Mouse (Mus musculus) G1E (cell line): ENCODE measurements around the gene Sdk1. TPM values are rescaled to one million over a fixed set of nuclear protein-coding genes. Genes with fewer than 3 reads are reported as not detected.

ENCODE experiments used
- ATAC-seq: 2 replicates; pipeline ENCODE4 v1.8.0; 2016; ENCODE audit warnings: mild to moderate bottlenecking; ENCODE audit not compliant: insufficient number of reproducible peaks, poor library complexity, low FRiP score, severe bottlenecking; ENCODE audit errors: extremely low read depth
- DNase-seq: peaks from one replicate; pipeline ENCODE4 v3.0.0; 2012; ENCODE audit warnings: low spot score
- H3K27me3 ChIP-seq: 2 replicates; pipeline ENCODE4 v1.6.1; 2012; ENCODE audit warnings: mild to moderate bottlenecking, low read length, inconsistent platforms; ENCODE audit not compliant: insufficient read depth
- H3K36me3 ChIP-seq: replicated peaks from 2 replicates; pipeline ENCODE3; 2012; ENCODE audit warnings: mild to moderate bottlenecking, inconsistent platforms
- H3K4me1 ChIP-seq: 2 replicates; pipeline ENCODE4 v1.6.1; 2012; ENCODE audit warnings: low read depth, low read length, inconsistent platforms, mixed read lengths; ENCODE audit not compliant: insufficient read depth
- H3K4me3 ChIP-seq: 2 replicates; pipeline ENCODE4 v1.5.1; 2012; ENCODE audit warnings: low read depth, mild to moderate bottlenecking, inconsistent platforms, low read length, moderate library complexity, mixed read lengths
- H3K9me3 ChIP-seq: replicated peaks from 2 replicates; pipeline ENCODE4 v1.6.1; 2012; ENCODE audit warnings: inconsistent platforms
- CTCF ChIP-seq: IDR thresholded peaks from 2 replicates; pipeline ENCODE4 v1.5.1; 2012; ENCODE audit warnings: low read depth, low read length, inconsistent platforms, mixed read lengths
- GATA1 ChIP-seq: IDR thresholded peaks from 2 replicates; pipeline ENCODE4 v1.6.1; 2012; ENCODE audit warnings: borderline replicate concordance, low read length, inconsistent platforms, mixed read lengths
- GATA2 ChIP-seq: IDR thresholded peaks from 2 replicates; pipeline ENCODE4 v1.6.1; 2012; ENCODE audit warnings: low read depth, low read length, inconsistent platforms, borderline replicate concordance
- POLR2AphosphoS5 ChIP-seq: IDR thresholded peaks from 2 replicates; pipeline ENCODE4 v1.6.1; 2012; ENCODE audit warnings: low read depth, low read length, inconsistent platforms; ENCODE audit not compliant: insufficient replicate concordance
- TAL1 ChIP-seq: conservative IDR thresholded peaks from 2 replicates; pipeline ENCODE4 v1.6.1; 2012; ENCODE audit warnings: low read depth, low read length, inconsistent platforms, mixed read lengths
- polyA plus RNA-seq: library from polyadenylated mRNA; stranded (reverse); fragments of >175 nt; gene quantifications from 2 replicates; pipeline ENCODE4 v1.2.3, GENCODE M21; 2012
- total RNA-seq, 2 experiments: library from RNA; stranded (forward) in 1 of 2; stranded (reverse) in 1 of 2; fragments of 200-1000 nt in 1 of 2; fragments of >200 nt in 1 of 2; fragmentation: Nextera tagmentation in 1 of 2; gene quantifications; 2 replicates each; pipeline ENCODE4 v1.2.3; 2014 to 2017

The Sdk1 gene
- total and polyA plus RNA-seq, 3 experiments, result 0.27 TPM; not detected in 2

DNA sequence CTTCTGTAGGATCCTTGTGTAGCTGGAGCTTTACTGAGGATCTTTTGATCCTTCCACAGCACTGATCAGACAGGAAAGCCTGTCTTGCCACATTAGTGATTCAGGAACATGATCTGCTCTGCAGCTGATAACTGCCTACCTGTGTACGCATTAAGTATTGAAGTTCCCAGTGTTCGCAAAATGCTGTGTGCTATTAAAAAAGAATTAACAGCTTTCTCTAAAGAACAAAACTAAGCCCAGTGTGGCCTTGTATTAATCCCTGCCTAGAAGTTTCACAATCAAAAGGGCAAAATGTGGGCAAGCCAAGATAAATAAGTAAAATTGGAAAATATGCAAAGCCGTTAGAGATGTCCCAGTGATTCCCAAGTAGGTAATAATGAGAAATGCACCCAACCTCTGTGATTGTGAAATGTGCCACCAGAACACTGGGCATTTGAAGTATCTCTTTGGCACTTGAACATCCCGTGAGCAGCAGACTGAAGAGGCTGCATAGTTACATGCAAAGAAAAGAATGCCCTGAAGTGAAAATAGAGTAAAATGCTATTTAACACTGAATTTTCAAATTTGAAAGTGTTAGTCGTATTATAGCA lies 141.1 kb downstream of the Sdk1 start:
- Histone ChIP-seq H3K4me1 (no peaks in the 10 kb centered on the region), H3K4me3 (no peak overlapping the region), H3K36me3 (no peaks in the 10 kb centered on the region), H3K27me3 (no peaks in the 10 kb centered on the region), H3K9me3 (peaks cover 40% of the 10 kb centered on the region)
- TF ChIP-seq POLR2AphosphoS5 (no peak), CTCF (no peak), GATA2 (no peak), TAL1 (no peak), GATA1 (no peak)
- no peak for DNase-seq
- ATAC-seq, result no peak

DNA sequence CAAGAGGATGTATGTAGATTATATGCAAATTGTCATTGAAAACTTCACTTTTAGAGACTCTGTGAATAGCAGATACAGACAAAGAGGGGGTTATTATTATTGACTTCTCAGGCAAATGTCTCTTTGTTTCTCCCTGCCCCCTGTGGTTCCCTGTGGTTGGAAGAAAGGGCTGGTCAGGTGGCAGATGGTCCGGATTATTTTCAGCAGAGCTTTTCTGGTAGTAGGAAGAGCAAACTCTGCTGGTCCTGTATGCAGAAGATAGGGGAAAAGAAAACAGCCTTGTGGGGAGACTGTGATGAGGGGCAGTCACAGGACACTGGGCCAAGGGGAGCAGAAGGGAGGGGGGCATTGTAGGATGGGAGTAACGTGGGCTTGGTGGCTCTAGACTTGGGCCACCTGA lies 147.2 kb downstream of the Sdk1 start:
- no peak for DNase-seq
- no peaks in the 10 kb centered on the region for H3K36me3 ChIP-seq
- no peak overlapping the region for H3K4me3 ChIP-seq
- TF ChIP-seq CTCF (no peak), GATA1 (no peak), POLR2AphosphoS5 (no peak), TAL1 (no peak), GATA2 (no peak)
- H3K27me3 ChIP-seq, result no peaks in the 10 kb centered on the region
- ATAC-seq, result no peak
- peaks cover 37% of the 10 kb centered on the region for H3K9me3 ChIP-seq
- no peaks in the 10 kb centered on the region for H3K4me1 ChIP-seq

DNA sequence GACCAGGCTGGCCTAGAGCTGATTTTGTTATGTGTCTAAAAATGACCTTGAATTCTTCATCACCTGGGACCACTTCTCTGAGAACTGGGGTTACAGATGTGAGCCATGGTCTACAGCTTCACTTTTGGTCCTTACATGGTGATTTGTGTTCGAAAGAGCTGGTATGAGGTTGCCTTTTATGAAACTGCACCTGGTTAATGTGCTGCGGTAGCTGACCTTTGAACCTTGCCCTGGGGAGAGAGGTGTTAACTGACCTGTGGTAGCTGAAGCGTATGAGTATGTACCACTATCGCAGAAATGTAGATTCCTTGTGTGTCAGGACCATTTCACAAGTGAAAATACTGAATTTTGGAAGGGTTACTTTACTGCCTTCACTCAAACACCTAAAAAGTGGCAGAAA lies 149.3 kb downstream of the Sdk1 start:
- H3K4me1 ChIP-seq, result no peaks in the 10 kb centered on the region
- DNase-seq, result no peak

DNA sequence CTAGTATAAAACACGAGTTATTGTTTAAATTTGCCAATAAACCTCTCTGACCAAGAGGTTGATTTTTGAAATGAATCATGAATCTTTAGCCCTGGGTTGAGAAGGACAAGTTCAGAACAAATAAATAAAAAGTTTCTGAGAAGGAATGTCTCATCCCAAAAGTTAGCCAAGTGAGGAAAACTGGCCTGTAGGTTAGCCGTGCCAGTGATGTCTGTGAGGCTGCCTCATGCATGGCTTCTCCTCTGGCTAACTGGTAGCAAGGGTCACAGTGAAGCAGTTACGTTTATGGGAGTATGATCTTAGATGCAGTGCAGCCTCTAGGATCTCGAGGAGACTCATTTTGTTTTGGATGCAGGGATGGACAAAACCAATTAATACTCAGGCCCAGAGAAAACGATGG lies 149.9 kb downstream of the Sdk1 start:
- Histone ChIP-seq H3K27me3 (no peaks in the 10 kb centered on the region), H3K9me3 (peaks cover 36% of the 10 kb centered on the region), H3K36me3 (no peaks in the 10 kb centered on the region), H3K4me3 (no peak overlapping the region), H3K4me1 (no peaks in the 10 kb centered on the region)
- DNase-seq, result no peak
- no peak for TF ChIP-seq CTCF
- no peak for TF ChIP-seq TAL1
- TF ChIP-seq POLR2AphosphoS5, result no peak
- TF ChIP-seq GATA1, result no peak
- no peak for TF ChIP-seq GATA2
- ATAC-seq, result no peak

More for the DNA sequence above, 149.3 kb downstream of the Sdk1 start:
- H3K36me3 ChIP-seq, result no peaks in the 10 kb centered on the region
- no peak for TF ChIP-seq GATA2
- TF ChIP-seq CTCF, result no peak
- no peak for TF ChIP-seq GATA1
- TF ChIP-seq TAL1, result no peak
- TF ChIP-seq POLR2AphosphoS5, result no peak
- H3K9me3 ChIP-seq, result peaks cover 36% of the 10 kb centered on the region
- no peak for ATAC-seq
- H3K4me3 ChIP-seq, result no peak overlapping the region
- no peaks in the 10 kb centered on the region for H3K27me3 ChIP-seq

DNA sequence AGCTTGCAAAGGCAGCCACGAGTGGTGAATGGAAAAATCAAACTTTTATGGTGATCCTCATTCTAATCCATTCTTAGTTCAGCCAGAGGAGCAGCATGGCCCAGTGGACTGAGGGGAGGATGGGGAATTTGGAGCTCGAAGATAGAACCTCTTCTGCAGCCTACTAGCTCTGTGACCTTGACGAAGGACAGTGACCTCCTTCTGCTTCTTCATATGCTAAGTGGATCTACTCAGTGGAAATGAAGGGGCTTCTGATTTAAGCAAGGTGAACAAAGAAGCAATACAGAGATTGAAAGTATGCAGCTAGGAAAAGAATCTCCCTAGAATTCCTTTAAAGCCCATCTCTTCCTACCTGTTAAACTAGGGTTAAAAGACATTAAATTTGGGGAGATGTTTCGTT lies 152.6 kb downstream of the Sdk1 start:
- DNase-seq (no peak), ATAC-seq (no peak)
- no peaks in the 10 kb centered on the region for H3K27me3 ChIP-seq
- H3K4me1 ChIP-seq, result no peaks in the 10 kb centered on the region
- no peaks in the 10 kb centered on the region for H3K36me3 ChIP-seq
- H3K9me3 ChIP-seq, result peaks cover 40% of the 10 kb centered on the region
- no peak for TF ChIP-seq CTCF
- H3K4me3 ChIP-seq, result no peak overlapping the region

DNA sequence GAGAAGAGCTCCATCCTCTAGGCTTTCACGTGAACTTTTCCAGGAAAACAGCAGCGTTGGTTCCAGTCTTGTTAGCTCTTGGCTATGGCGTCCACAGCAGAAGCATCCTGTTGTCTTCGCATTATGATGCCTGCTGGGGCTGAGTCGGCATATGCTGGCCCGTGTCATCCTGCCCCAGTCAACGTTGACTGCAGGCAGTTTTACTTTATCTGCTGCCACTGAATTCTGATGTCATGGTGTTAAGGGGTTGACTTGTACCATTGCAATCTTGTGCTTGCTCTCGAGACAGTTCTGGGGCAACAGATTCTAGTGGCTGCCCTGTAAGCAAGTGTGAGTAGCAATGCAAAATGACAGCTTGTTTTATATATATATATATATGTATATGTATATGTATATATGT lies 153.3 kb downstream of the Sdk1 start:
- no peak for TF ChIP-seq GATA2
- no peak for TF ChIP-seq TAL1
- no peak for TF ChIP-seq GATA1
- no peak for TF ChIP-seq POLR2AphosphoS5
- TF ChIP-seq CTCF, result no peak
- Histone ChIP-seq H3K4me3 (no peak overlapping the region), H3K36me3 (no peaks in the 10 kb centered on the region), H3K27me3 (no peaks in the 10 kb centered on the region), H3K9me3 (peaks cover 36% of the 10 kb centered on the region), H3K4me1 (no peaks in the 10 kb centered on the region)
- ATAC-seq (no peak), DNase-seq (no peak)

DNA sequence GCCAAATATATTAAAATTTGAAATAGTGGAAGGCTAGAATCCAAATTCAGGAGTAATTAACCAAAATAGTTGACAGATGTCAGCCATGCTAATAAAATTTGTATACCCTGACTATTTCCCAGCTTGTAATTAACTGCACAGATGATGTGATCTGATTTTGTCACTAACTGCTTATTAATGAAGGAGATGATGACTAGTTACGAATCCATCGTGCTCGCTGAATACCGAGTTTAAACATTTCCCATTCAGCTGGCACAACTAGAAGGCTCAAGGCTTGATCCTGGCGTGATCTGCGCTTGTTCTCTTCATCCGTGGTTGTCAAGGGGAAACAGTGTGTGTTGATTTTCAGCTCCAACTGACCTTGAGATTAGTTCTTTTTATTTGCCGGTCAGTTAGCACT lies 162.5 kb downstream of the Sdk1 start:
- H3K9me3 ChIP-seq, result peaks cover 48% of the 10 kb centered on the region
- DNase-seq (no peak), ATAC-seq (no peak)

More for the DNA sequence above, 162.5 kb downstream of the Sdk1 start:
- Histone ChIP-seq H3K4me3 (no peak overlapping the region), H3K36me3 (no peaks in the 10 kb centered on the region), H3K4me1 (no peaks in the 10 kb centered on the region), H3K27me3 (no peaks in the 10 kb centered on the region)
- TF ChIP-seq GATA1 (no peak), CTCF (no peak), GATA2 (no peak), TAL1 (no peak)
